Mouse (Mus musculus): Measurements from ENCODE around the gene Speer4c. TPM values are rescaled to one million over a fixed set of nuclear protein-coding genes. Genes with fewer than 3 reads are reported as not detected.

Gene Speer4c
- total RNA-seq (2023): not detected

GRCm38 (mm10) chr5:15714171-15714570 lies at the start of gene Speer4c:
Gene Speer4c, minus strand, starts transcription at chr5:15714271.

Other genes with a start within 250 kb of the Speer4c start
- gene Gm21149, start 237.7 kb downstream of the Speer4c start, total RNA-seq (2023): not detected
- gene Gm21190, start 185.0 kb downstream of the Speer4c start, total RNA-seq (2023): not detected
- not detected for gene Gm21083, start 136.9 kb downstream of the Speer4c start, total RNA-seq (2023)
- not detected for gene Speer4d, start 95.2 kb downstream of the Speer4c start, total RNA-seq (2023)
- not detected for gene 4930572O03Rik, start 57.2 kb downstream of the Speer4c start, total RNA-seq (2023)
- not detected for gene Cacna2d1, start 220.4 kb upstream of the Speer4c start, total RNA-seq (2023)